Mouse (Mus musculus) forebrain, embryonic 10.5 days (tissue): Measurements from ENCODE around the gene Arhgap29. TPM values are rescaled to one million over a fixed set of nuclear protein-coding genes. Genes with fewer than 3 reads are reported as not detected.

Experiments used
- DNase-seq: peaks from one replicate; pipeline ENCODE4 v3.0.0-alpha.2; 2017; ENCODE audit warnings: low spot score; ENCODE audit errors: extremely low spot score
- H3K27ac ChIP-seq: fragments of 300-500 bp; sonication (generic); 2 replicates; pipeline ENCODE4 v1.5.1; 2016; ENCODE audit warnings: mild to moderate bottlenecking
- H3K27me3 ChIP-seq: fragments of 300-500 bp; sonication (generic); 2 replicates; pipeline ENCODE4 v1.6.1; 2016; ENCODE audit warnings: mild to moderate bottlenecking; ENCODE audit not compliant: poor library complexity, severe bottlenecking
- H3K36me3 ChIP-seq: fragments of 300-500 bp; sonication (generic); replicated peaks from 2 replicates; pipeline ENCODE4 v1.6.1; 2016; ENCODE audit warnings: mild to moderate bottlenecking, moderate library complexity
- H3K4me1 ChIP-seq: fragments of 300-500 bp; sonication (generic); 2 replicates; pipeline ENCODE4 v1.6.1; 2016
- H3K4me3 ChIP-seq: fragments of 300-500 bp; sonication (generic); 2 replicates; pipeline ENCODE4 v1.5.1; 2016; ENCODE audit warnings: mild to moderate bottlenecking, moderate library complexity
- H3K9me3 ChIP-seq: fragments of 300-500 bp; sonication (generic); 2 replicates; pipeline ENCODE4 v1.6.1; 2016; ENCODE audit warnings: mild to moderate bottlenecking, moderate library complexity
- WGBS: fragments of 180-500 bp; shearing (Covaris S2); methylation state at CpG from one replicate; pipeline ENCODE4 v1.1.7; 2016; 5-methylcytosine and 5-hydroxymethylcytosine counted together
- polyA plus RNA-seq: library from polyadenylated mRNA; unstranded; fragments of >200 nt; fragmentation: Nextera tagmentation; extraction: Ambion mirVana; gene quantifications from 2 replicates; pipeline ENCODE4 v1.2.1, GENCODE M21; 2016

Gene Arhgap29
- polyA plus RNA-seq, 1 experiment from 2014 or later = 33.7 TPM

DNA sequence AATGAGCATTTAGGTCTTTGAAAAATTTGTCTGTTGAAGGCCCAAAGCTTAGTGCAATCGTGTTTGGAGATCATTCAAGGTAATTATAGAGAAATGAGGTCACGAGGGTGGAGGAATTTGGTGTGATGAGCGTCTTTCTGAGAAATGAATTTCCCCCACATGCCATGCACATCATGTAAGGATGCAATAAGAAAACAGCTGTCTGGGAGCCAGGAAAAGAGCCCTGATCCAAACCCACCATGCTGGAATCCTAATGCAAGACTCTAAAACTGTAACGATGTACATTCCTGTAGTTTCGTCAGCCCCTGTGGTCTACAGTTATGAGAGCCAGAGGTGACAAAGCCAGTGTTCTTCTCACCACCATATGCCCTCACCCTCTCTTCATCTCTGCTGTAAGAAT, 32.4 kb upstream of the Arhgap29 start:
- Histone ChIP-seq H3K9me3 (no peaks in the 10 kb centered on the region), H3K27me3 (no peaks in the 10 kb centered on the region), H3K36me3 (no peaks in the 10 kb centered on the region), H3K4me3 (no peak overlapping the region), H3K4me1 (peaks cover 3% of the 10 kb centered on the region), H3K27ac (no peak overlapping the region)
- 90% methylated on average over 5 of the region's 5 CpGs for WGBS
- no peak for DNase-seq

GRCm38 (mm10) chr3:121920769-121921168, 31.6 kb upstream of the Arhgap29 start:
- Histone ChIP-seq H3K4me1 (no peaks in the 10 kb centered on the region), H3K9me3 (no peaks in the 10 kb centered on the region), H3K27ac (no peak overlapping the region), H3K36me3 (no peaks in the 10 kb centered on the region), H3K4me3 (no peak overlapping the region), H3K27me3 (no peaks in the 10 kb centered on the region)
- no peak for DNase-seq
- WGBS = 88% methylated on average over 3 of the region's 3 CpGs

GRCm38 (mm10) chr3:121924768-121925486, 27.4 kb upstream of the Arhgap29 start:
- Histone ChIP-seq H3K4me3 (no peak overlapping the region), H3K27ac (no peak overlapping the region), H3K9me3 (no peaks in the 10 kb centered on the region), H3K27me3 (no peaks in the 10 kb centered on the region), H3K4me1 (no peaks in the 10 kb centered on the region), H3K36me3 (no peaks in the 10 kb centered on the region)
- WGBS = 96% methylated on average over 11 of the region's 11 CpGs
- DNase-seq = no peak

- WGBS = 82% methylated on average over 3 of the region's 3 CpGs
Measured at GRCm38 (mm10) chr3:121927601-121928000, 24.7 kb upstream of the Arhgap29 start.

GRCm38 (mm10) chr3:121932815-121933214, 19.5 kb upstream of the Arhgap29 start:
- no peak for DNase-seq

More at GRCm38 (mm10) chr3:121927601-121928000, 24.7 kb upstream of the Arhgap29 start:
- H3K27me3 ChIP-seq = no peaks in the 10 kb centered on the region
- no peak overlapping the region for H3K27ac ChIP-seq
- H3K4me1 ChIP-seq = no peaks in the 10 kb centered on the region
- no peak overlapping the region for H3K4me3 ChIP-seq
- no peaks in the 10 kb centered on the region for H3K36me3 ChIP-seq
- H3K9me3 ChIP-seq = no peaks in the 10 kb centered on the region
- DNase-seq = no peak

DNA sequence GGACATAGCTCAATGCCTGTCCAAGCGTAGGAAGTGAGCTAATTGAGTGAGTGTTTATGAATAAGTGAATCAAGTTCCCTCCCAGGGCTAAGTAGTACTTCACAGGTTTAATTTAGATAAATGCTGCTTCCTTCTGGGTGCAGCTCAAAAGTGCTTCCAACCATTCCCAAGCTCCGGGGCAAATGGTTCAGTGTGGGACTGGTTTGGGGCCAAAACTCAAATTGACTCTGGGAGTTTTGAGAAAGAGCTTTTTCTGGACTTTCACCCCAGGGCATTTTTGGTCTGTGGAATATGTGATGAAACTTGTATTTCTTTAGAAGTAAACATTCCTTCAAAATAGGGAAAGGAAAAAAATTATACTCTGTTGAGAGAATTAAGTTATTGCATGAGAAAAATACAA, 16.1 kb upstream of the Arhgap29 start:
- WGBS = 89% methylated on average over 2 of the region's 2 CpGs
- Histone ChIP-seq H3K27ac (no peak overlapping the region), H3K36me3 (no peaks in the 10 kb centered on the region), H3K4me3 (no peak overlapping the region), H3K27me3 (no peaks in the 10 kb centered on the region), H3K9me3 (no peaks in the 10 kb centered on the region), H3K4me1 (no peaks in the 10 kb centered on the region)
- DNase-seq = no peak

More at GRCm38 (mm10) chr3:121932815-121933214, 19.5 kb upstream of the Arhgap29 start:
- Histone ChIP-seq H3K4me3 (no peak overlapping the region), H3K9me3 (no peaks in the 10 kb centered on the region), H3K4me1 (no peaks in the 10 kb centered on the region), H3K27me3 (no peaks in the 10 kb centered on the region), H3K27ac (no peak overlapping the region), H3K36me3 (no peaks in the 10 kb centered on the region)
- 93% methylated on average over 4 of the region's 4 CpGs for WGBS

DNA sequence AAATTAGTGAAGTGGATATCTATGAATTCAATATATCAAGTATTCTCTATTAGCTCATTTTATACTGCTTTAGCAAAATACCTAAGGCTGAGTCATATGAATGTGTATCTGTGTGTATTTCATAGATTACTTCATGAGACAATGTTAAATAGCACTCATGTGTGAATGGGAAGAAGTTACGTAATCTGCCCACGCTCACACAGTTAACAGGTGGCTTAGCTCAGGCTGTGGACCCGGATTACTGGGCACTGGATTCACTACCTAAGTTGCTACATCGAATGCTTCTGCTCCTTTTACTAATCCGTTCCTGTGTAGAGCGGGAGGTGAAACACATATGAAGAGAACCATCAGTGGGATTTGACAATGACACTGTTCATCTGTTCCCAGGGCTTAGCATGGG, 15.3 kb upstream of the Arhgap29 start:
- Histone ChIP-seq H3K9me3 (no peaks in the 10 kb centered on the region), H3K27me3 (no peaks in the 10 kb centered on the region), H3K36me3 (no peaks in the 10 kb centered on the region), H3K4me1 (no peaks in the 10 kb centered on the region), H3K27ac (no peak overlapping the region), H3K4me3 (no peak overlapping the region)
- DNase-seq = no peak
- 90% methylated on average over 6 of the region's 6 CpGs for WGBS

- no peaks in the 10 kb centered on the region for H3K4me1 ChIP-seq
- no peaks in the 10 kb centered on the region for H3K9me3 ChIP-seq
- H3K27me3 ChIP-seq = no peaks in the 10 kb centered on the region
- no peaks in the 10 kb centered on the region for H3K36me3 ChIP-seq
- H3K27ac ChIP-seq = no peak overlapping the region
- H3K4me3 ChIP-seq = no peak overlapping the region
- 64% methylated on average over 1 of the region's 1 CpGs for WGBS
- no peak for DNase-seq
Measured at GRCm38 (mm10) chr3:121939658-121940057, 12.7 kb upstream of the Arhgap29 start.

DNA sequence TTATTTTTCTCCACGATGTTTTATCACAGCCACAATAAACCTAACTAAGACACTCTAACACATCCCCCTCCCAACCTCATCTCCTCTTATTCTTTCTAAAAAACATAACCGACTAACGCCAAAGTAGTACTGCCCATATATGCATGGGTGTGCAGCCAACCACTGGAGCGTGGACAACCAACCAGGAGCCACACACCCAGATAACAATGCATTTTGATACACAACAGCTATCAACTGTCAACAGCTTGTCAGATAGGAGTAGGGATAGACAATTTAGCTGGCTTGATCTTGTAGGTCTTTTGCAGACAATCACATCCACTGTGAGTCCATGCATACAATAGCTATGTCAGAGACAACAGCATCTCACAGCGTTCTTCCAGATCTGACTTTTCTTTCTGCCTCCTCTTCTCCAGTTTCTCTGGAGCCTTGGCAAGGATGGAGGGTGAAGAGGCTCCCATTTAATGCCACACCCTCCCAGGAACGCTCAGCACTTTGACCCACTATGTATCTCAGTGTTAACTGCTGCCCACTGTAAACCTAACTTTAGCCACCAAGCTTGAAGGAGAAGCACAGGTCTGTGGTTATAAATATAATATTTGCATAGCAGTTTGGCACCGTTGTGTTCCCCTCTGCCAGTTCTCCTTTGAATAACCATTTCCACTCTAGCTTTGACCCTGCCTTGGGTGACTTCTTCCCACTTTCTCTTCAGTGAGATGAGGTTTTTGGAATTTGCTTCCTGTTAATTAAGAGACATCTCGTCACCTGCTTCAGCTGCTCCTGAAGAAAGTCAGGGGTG, 12.0 kb upstream of the Arhgap29 start:
- Histone ChIP-seq H3K27me3 (no peaks in the 10 kb centered on the region), H3K36me3 (no peaks in the 10 kb centered on the region), H3K4me3 (no peak overlapping the region), H3K4me1 (no peaks in the 10 kb centered on the region), H3K27ac (no peak overlapping the region), H3K9me3 (no peaks in the 10 kb centered on the region)
- no peak for DNase-seq
- WGBS = 85% methylated on average over 8 of the region's 8 CpGs

DNA sequence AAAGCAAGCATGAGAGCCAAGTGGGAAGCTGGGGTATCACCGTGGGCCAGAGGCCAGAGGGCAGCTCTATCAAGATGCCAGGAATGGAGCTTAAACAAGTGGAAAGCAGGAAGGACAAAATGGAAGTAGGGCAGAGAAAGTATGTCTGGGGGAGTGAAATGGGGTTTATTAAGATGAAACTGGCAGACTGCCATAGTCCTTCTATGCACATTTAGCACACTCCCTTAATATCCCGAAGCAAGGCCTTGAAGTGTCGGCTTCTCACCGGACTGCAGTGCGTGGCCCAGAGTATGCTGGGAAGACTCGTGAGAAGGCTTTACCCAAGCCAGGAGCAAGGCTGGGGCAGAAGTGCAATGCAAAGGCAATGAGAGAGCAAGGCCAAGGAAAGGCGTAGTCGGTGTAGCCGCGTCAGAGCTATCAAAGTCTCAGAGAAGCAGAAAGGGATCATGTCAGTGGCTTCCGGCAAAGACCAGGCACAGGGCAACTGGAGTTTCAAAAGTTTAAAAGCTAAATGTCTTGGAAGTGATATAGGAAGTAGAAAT, 11.1 kb upstream of the Arhgap29 start:
- DNase-seq = no peak
- Histone ChIP-seq H3K4me1 (no peaks in the 10 kb centered on the region), H3K9me3 (no peaks in the 10 kb centered on the region), H3K27me3 (no peaks in the 10 kb centered on the region), H3K36me3 (no peaks in the 10 kb centered on the region), H3K27ac (no peak overlapping the region), H3K4me3 (no peak overlapping the region)
- 95% methylated on average over 11 of the region's 11 CpGs for WGBS

DNA sequence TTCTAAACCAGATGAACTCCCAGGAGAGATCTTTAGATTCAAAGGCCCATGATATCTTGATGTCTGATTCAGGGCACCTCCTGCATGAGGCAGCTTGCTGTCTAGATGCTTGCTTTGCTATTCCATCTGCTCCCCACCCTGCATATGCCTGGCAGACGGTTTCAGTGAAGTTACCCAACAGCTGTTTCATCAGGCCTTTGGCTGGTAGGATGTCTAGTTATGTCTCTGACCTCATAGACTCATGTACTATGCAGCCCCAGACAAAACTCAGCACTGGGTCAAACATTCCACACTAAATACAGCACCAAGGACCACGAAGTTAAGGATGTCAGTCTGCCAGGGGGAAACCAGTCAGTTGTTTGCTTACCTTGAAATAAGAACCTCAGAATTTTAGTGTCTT, 6.4 kb upstream of the Arhgap29 start:
- WGBS = 73% methylated on average over 2 of the region's 2 CpGs
- no peak for DNase-seq
- H3K36me3 ChIP-seq = no peaks in the 10 kb centered on the region

GRCm38 (mm10) chr3:121946765-121947164, 5.6 kb upstream of the Arhgap29 start:
- no peaks in the 10 kb centered on the region for H3K36me3 ChIP-seq
- H3K27ac ChIP-seq = no peak overlapping the region
- DNase-seq = no peak
- no peaks in the 10 kb centered on the region for H3K9me3 ChIP-seq
- H3K4me1 ChIP-seq = no peaks in the 10 kb centered on the region
- H3K4me3 ChIP-seq = no peak overlapping the region
- H3K27me3 ChIP-seq = peaks cover 3% of the 10 kb centered on the region

More for the DNA sequence above, 6.4 kb upstream of the Arhgap29 start:
- no peak overlapping the region for H3K27ac ChIP-seq
- no peaks in the 10 kb centered on the region for H3K4me1 ChIP-seq
- no peaks in the 10 kb centered on the region for H3K9me3 ChIP-seq
- H3K27me3 ChIP-seq = no peaks in the 10 kb centered on the region
- no peak overlapping the region for H3K4me3 ChIP-seq

DNA sequence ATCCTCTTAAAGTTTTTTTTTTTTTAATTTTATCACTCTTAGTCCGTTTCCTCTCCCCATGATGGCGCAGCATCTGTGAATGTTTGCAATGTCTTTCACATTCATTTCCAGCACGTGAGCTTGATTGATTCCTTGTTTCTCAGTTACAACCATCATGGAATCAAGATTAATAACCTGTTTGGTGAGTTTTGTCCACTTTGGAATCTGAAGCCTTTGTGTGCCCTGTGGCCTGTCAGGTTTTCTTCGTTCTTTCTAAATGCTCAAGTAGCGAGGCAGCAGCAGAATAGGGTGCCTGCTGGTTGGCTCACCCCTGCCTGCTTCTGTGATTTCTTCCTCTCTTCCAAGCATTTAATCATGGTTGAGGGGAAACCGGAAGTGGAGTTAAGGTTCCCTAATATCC, 2.2 kb upstream of the Arhgap29 start:
- DNase-seq = no peak
- Histone ChIP-seq H3K4me3 (no peak overlapping the region), H3K27me3 (peaks cover 36% of the 10 kb centered on the region), H3K4me1 (peaks cover 12% of the 10 kb centered on the region), H3K27ac (no peak overlapping the region), H3K36me3 (no peaks in the 10 kb centered on the region), H3K9me3 (no peaks in the 10 kb centered on the region)
- 75% methylated on average over 6 of the region's 6 CpGs for WGBS
